Mouse (Mus musculus) layer of hippocampus, postnatal 25 days (tissue): ENCODE data around the gene Hist1h4m. TPM values are rescaled to one million over a fixed set of nuclear protein-coding genes. Genes with fewer than 3 reads are reported as not detected.
"Not testable (repeated sequence)": the region's sequence is repeated elsewhere in the genome, so short reads cannot be mapped to it uniquely, and the experiment has no call there.

Experiments used
- DNase-seq, 2 experiments: peaks; one replicate each; pipeline ENCODE4 v3.0.0; 2022; ENCODE audit warnings: mixed read lengths in 2 of 2, low spot score in 1 of 2; ENCODE audit errors: extremely low spot score in 1 of 2
- total RNA-seq, 2 experiments: library from RNA; stranded (reverse); gene quantifications; 2 replicates each; pipeline ENCODE4 v1.2.3; 2021

Hist1h4m gene
- 100 to 1,000 TPM; 199 to 299 TPM for total RNA-seq

GRCm38 (mm10) chr13:21811539-21811938, at the start of gene Hist1h4m:
Gene Hist1h4m, plus strand, starts transcription at chr13:21811746.
- DNase-seq = peak; percentile 25 to 29

- peak; percentile 30 to 32 for DNase-seq
Observed at GRCm38 (mm10) chr13:21778814-21779766, 32.5 kb upstream of the Hist1h4m start.

GRCm38 (mm10) chr13:21779767-21780731, 31.5 kb upstream of the Hist1h4m start, which contains the start of gene Hist1h1b:
Gene Hist1h1b, minus strand, starts transcription at chr13:21780625.
- DNase-seq = peak in 1 of 2 experiments; percentile 44

GRCm38 (mm10) chr13:21781021-21781555, 30.5 kb upstream of the Hist1h4m start:
- DNase-seq = no peak

GRCm38 (mm10) chr13:21781639-21782038, 29.9 kb upstream of the Hist1h4m start:
- no peak for DNase-seq

- DNase-seq = peak in 1 of 2 experiments; percentile 30
Observed at GRCm38 (mm10) chr13:21782361-21783254, 28.9 kb upstream of the Hist1h4m start.

GRCm38 (mm10) chr13:21783255-21783617, 28.3 kb upstream of the Hist1h4m start, which contains the start of gene Hist1h3i:
Gene Hist1h3i, minus strand, starts transcription at chr13:21783370.
- peak; percentile 24 to 36 for DNase-seq

GRCm38 (mm10) chr13:21783734-21784161, 27.8 kb upstream of the Hist1h4m start:
- peak in 1 of 2 experiments; percentile 21 for DNase-seq

GRCm38 (mm10) chr13:21784311-21784710, 27.2 kb upstream of the Hist1h4m start:
- no peak for DNase-seq

- DNase-seq = no peak
Observed at GRCm38 (mm10) chr13:21786189-21786898, 25.2 kb upstream of the Hist1h4m start.

- DNase-seq = peak; percentile 61 to 62
Observed at GRCm38 (mm10) chr13:21786899-21787629, 24.5 kb upstream of the Hist1h4m start, which contains the start of the genes Hist1h2an and Hist1h2bp. Gene Hist1h2an, minus strand, starts transcription at chr13:21787218. Gene Hist1h2bp, plus strand, starts transcription at chr13:21787461.

- no peak for DNase-seq
Observed at GRCm38 (mm10) chr13:21787760-21788593, 23.6 kb upstream of the Hist1h4m start.

GRCm38 (mm10) chr13:21789925-21790324, 21.6 kb upstream of the Hist1h4m start:
- DNase-seq = no peak

- no peak for DNase-seq
Observed at GRCm38 (mm10) chr13:21790601-21791283, 20.8 kb upstream of the Hist1h4m start.

- DNase-seq = no peak
Observed at GRCm38 (mm10) chr13:21795584-21795983, 16.0 kb upstream of the Hist1h4m start.

- not testable (repeated sequence) for DNase-seq
Observed at GRCm38 (mm10) chr13:21797163-21797562, 14.4 kb upstream of the Hist1h4m start.
